Mouse (Mus musculus): ENCODE data around the gene Dop1a. TPM values are rescaled to one million over a fixed set of nuclear protein-coding genes. Genes with fewer than 3 reads are reported as not detected.

Dop1a gene
- 9.2 and 9.8 TPM in 2 replicates for polyA plus RNA-seq (2016; fragmentation: Nextera tagmentation; extraction: Ambion mirVana)

DNA sequence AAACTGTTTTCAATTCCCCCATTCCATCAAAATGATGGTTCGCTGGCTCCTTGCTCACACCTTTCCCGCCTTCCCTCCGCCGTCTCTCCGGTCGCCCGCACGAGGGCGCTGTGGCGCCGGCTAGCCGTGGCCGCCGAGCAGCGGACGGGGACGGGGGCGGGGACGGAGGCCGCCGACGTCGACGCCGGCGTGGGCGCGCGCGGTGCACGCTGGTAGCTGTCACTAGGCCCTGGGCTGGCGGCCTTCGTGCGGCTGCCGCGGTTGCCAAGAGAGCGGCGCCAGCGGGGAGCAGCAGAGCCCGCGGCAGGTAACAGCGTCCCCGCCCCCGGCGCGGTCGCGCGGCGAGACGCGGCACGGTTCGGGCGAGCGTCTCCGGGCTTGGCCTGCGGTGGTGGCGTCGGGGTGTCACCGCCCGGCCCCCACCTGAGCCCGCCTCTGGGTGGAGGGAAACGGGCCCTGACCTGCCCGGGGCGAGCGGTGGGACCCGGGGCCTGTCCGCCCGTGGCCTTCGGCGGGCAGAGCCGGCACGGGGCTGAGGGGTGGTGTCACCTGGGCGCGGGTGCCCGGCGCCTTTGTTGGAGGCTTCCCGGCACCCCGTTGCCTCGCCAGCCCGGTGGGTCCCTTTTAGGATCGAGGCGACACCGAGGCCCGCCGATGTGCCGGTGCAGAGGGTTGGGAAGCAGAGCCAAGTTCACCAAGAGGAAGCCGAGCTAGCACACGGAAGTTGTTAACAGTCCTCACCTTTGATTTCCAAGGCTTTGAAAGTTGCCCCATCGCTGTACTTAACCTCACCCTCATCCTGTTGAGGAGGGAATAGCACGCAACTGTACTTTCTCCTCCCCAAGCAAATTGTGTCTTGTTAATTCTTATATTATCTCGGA lies at the start of gene Dop1a:
Gene Dop1a, plus strand, starts transcription at position 165 of the 881 bp plus-strand sequence.
- peaks cover 20% of the 10 kb centered on the region for H3K27me3 ChIP-seq (ENCODE audit: poor library complexity, severe bottlenecking)
- H3K9me3 ChIP-seq: no peaks in the 10 kb centered on the region
- peak within 1 kb of the TSS; percentile 88 for H3K4me3 ChIP-seq
- WGBS: under 1% methylated on average over 93 of the region's 93 CpGs
- DNase-seq (ENCODE audit: extremely low spot score, low spot score): peak; percentile 86
- no peaks in the 10 kb centered on the region for H3K36me3 ChIP-seq (replicated peaks)
- H3K4me1 ChIP-seq: peaks cover 15% of the 10 kb centered on the region
- H3K27ac ChIP-seq: peak within 1 kb of the TSS; percentile 84

DNA sequence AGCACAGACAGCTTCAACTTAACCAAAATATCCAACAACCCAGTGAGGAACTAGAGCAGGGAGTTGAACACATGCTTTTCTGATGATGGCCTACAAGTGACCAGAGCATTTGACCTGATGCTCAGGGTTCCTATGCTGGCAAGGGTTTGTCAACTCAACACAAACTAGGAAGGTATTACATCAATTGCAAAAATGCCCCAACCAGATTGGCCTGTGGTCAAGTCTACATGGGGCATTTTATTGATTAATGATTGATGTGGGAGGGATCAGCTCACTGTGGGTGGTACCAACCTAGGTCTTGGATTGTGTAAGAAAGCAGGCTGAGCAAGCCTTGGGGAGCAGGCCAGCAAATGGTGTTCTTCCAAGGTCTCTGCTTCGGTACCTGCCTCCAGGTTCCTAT lies 49.0 kb upstream of the Dop1a start:
- WGBS: 78% methylated on average over 1 of the region's 1 CpGs
- Histone ChIP-seq H3K36me3 (replicated peaks) (no peaks in the 10 kb centered on the region), H3K27ac (no peak overlapping the region), H3K4me3 (no peak overlapping the region), H3K4me1 (no peaks in the 10 kb centered on the region), H3K9me3 (no peaks in the 10 kb centered on the region), H3K27me3 (ENCODE audit: poor library complexity, severe bottlenecking) (no peaks in the 10 kb centered on the region)
- DNase-seq (ENCODE audit: extremely low spot score, low spot score): no peak

GRCm38 (mm10) chr9:86419366-86419765 lies 47.6 kb upstream of the Dop1a start:
- Histone ChIP-seq H3K4me1 (no peaks in the 10 kb centered on the region), H3K36me3 (replicated peaks) (no peaks in the 10 kb centered on the region), H3K27ac (no peak overlapping the region), H3K9me3 (no peaks in the 10 kb centered on the region), H3K27me3 (ENCODE audit: poor library complexity, severe bottlenecking) (no peaks in the 10 kb centered on the region), H3K4me3 (no peak overlapping the region)
- 93% methylated on average over 6 of the region's 6 CpGs for WGBS
- DNase-seq (ENCODE audit: extremely low spot score, low spot score): no peak

- no peaks in the 10 kb centered on the region for H3K4me1 ChIP-seq
- WGBS: 87% methylated on average over 4 of the region's 4 CpGs
- H3K4me3 ChIP-seq: no peak overlapping the region
- no peak overlapping the region for H3K27ac ChIP-seq
- H3K27me3 ChIP-seq (ENCODE audit: poor library complexity, severe bottlenecking): no peaks in the 10 kb centered on the region
- H3K9me3 ChIP-seq: no peaks in the 10 kb centered on the region
- no peak for DNase-seq (ENCODE audit: extremely low spot score, low spot score)
- no peaks in the 10 kb centered on the region for H3K36me3 ChIP-seq (replicated peaks)
These were observed 43.6 kb upstream of the Dop1a start for GRCm38 (mm10) chr9:86423331-86423730.

DNA sequence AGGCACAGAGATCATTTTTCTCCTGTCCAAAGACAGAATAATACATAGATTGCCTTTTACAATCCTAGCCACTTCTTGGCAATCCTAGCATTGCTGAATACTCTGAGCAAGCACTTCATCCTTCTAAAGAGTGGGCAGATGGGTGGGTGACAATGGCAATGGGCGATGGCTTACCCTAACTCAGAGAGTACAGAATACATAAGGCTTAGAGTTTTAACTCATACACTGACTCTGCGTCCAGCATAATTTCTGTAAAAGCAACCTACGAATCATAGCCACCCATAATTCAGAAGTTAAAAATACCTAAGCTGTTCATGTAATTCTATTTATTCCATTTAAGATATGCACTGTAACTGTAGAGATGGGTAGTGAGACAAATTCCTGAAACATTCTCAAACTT lies 31.4 kb upstream of the Dop1a start:
- Histone ChIP-seq H3K36me3 (replicated peaks) (no peaks in the 10 kb centered on the region), H3K4me1 (peaks cover 8% of the 10 kb centered on the region; the same call in 1 of the 2 replicates), H3K27ac (no peak overlapping the region), H3K9me3 (no peaks in the 10 kb centered on the region), H3K4me3 (no peak overlapping the region), H3K27me3 (ENCODE audit: poor library complexity, severe bottlenecking) (no peaks in the 10 kb centered on the region)
- no peak for DNase-seq (ENCODE audit: extremely low spot score, low spot score)
- 97% methylated on average over 3 of the region's 3 CpGs for WGBS

DNA sequence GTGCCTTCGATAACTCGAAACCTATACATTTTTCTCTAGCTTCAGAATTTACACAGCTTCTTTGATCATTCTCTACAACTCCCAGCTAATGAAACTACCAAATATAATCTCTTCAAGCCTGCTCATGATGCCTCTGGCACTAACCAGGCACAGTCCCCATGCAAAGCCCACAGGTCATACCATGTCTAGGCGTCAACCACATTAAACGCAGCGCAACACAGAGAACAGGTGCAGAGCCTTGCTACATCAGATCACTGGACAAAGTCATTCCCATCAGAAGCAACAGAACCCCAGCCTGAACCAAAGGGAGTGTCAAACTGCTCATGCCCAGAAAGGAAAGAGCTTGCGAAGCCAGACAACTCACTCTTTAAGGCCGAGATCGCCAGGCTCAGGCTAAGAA lies 30.3 kb upstream of the Dop1a start:
- no peaks in the 10 kb centered on the region for H3K9me3 ChIP-seq
- H3K27ac ChIP-seq: no peak overlapping the region
- no peaks in the 10 kb centered on the region for H3K36me3 ChIP-seq (replicated peaks)
- no peak overlapping the region for H3K4me3 ChIP-seq
- H3K27me3 ChIP-seq (ENCODE audit: poor library complexity, severe bottlenecking): no peaks in the 10 kb centered on the region
- no peak for DNase-seq (ENCODE audit: extremely low spot score, low spot score)
- H3K4me1 ChIP-seq: peaks cover 8% of the 10 kb centered on the region; the same call in 1 of the 2 replicates
- WGBS: 97% methylated on average over 8 of the region's 8 CpGs

DNA sequence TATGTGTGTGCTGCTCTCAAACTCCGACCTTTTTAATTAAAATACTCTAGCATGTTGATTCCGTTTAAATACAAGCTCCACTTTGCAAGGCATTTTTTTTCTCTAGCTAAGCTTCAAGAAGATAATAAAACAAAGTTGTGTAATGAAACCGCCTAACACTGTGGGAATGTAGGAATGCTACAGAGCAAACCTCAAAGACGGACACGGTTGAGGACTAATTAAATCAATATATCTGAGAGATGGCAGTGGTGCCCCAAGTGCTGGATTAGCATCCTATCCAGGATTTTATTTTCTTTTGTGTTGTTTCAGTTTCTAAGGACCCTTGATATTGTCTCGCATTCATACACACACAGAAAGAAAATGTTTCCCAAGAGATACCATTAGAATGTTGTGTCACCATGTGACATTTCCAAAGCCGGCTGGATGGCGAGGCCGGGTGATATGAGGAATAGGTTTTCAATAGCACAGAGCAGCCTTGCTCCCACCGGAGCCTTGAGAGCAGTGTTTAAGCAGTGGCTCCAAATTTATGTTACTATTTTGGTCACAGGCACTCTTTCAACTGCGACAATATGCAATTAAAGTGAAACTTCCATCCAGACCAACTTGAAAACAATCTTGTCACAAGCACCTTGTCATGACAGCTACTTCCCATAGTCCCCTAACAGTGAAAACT lies 28.5 kb upstream of the Dop1a start:
- no peaks in the 10 kb centered on the region for H3K36me3 ChIP-seq (replicated peaks)
- no peak for DNase-seq (ENCODE audit: extremely low spot score, low spot score)
- no peaks in the 10 kb centered on the region for H3K27me3 ChIP-seq (ENCODE audit: poor library complexity, severe bottlenecking)
- H3K4me1 ChIP-seq: peaks cover 8% of the 10 kb centered on the region; the same call in 1 of the 2 replicates
- H3K9me3 ChIP-seq: no peaks in the 10 kb centered on the region
- H3K4me3 ChIP-seq: no peak overlapping the region
- no peak overlapping the region for H3K27ac ChIP-seq
- WGBS: 81% methylated on average over 11 of the region's 11 CpGs

DNA sequence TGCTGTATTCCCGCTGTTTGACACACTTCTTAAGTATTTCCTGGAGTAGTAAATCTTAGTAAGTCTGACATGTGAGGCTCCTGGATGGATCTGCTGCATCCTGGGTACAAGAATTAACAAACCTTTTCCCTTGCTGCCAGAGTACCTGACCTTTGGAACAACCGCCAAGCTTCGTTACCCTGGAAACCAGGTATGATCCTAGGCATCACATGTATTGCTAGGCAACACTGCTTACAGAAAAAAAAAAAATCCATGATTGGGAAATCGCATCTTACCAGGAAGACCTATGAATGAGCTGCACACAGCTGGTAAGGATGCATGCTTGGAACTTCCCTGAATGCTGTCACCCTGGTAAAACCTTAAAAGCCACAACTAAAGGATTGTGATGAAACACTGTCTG lies 24.7 kb upstream of the Dop1a start:
- Histone ChIP-seq H3K4me1 (peaks cover 8% of the 10 kb centered on the region; the same call in 1 of the 2 replicates), H3K36me3 (replicated peaks) (peaks cover 8% of the 10 kb centered on the region; the same call in 1 of the 2 replicates), H3K27me3 (ENCODE audit: poor library complexity, severe bottlenecking) (peaks cover 9% of the 10 kb centered on the region), H3K4me3 (no peak overlapping the region), H3K9me3 (no peaks in the 10 kb centered on the region), H3K27ac (no peak overlapping the region)
- 93% methylated on average over 4 of the region's 4 CpGs for WGBS
- DNase-seq (ENCODE audit: extremely low spot score, low spot score): no peak

DNA sequence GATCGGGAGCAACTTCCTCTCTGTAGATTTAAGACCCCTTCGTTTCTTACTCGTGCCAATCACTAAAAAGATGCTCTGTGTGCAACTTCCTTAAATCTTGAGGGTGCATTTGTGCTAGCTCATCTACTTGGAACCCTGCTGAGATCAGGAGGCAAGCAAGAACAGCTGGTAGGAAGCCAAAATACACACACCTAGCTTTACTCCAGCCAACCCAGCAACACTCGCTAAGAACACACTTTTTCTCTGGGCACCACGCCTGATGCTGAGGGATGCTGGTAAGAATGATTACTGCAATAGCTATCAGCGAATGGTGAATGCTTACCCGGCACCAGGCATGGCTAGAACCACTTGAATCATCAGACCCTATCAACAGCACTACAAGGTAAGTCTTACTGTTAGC lies 20.1 kb upstream of the Dop1a start:
- no peak for DNase-seq (ENCODE audit: extremely low spot score, low spot score)
- Histone ChIP-seq H3K4me1 (peaks cover 34% of the 10 kb centered on the region), H3K27ac (no peak overlapping the region), H3K27me3 (ENCODE audit: poor library complexity, severe bottlenecking) (peaks cover 43% of the 10 kb centered on the region), H3K4me3 (no peak overlapping the region), H3K9me3 (no peaks in the 10 kb centered on the region), H3K36me3 (replicated peaks) (peaks cover 8% of the 10 kb centered on the region; the same call in 1 of the 2 replicates)
- WGBS: 95% methylated on average over 7 of the region's 7 CpGs

DNA sequence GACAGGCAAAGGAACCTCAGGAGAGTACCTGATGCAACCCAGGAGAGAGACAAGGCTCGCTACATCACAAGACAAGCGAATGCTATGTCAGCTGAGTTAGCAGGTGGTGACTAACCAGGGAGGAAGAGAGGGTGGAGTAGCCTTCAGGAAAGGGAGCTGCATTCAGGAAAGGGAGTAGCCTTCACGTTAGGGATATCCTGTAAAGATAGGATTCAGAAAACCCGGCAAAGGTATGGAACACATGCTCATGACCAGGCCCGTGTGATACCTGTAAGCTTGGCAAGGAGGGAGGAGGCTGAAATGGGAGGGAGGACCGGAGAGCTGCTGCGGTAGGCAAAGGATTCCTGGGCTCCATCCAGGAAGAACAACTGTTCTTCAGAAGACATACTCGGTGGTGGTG lies 19.5 kb upstream of the Dop1a start:
- no peak for DNase-seq (ENCODE audit: extremely low spot score, low spot score)
- 88% methylated on average over 8 of the region's 8 CpGs for WGBS
- Histone ChIP-seq H3K4me1 (peaks cover 34% of the 10 kb centered on the region), H3K4me3 (no peak overlapping the region), H3K36me3 (replicated peaks) (peaks cover 8% of the 10 kb centered on the region; the same call in 1 of the 2 replicates), H3K27ac (no peak overlapping the region), H3K27me3 (ENCODE audit: poor library complexity, severe bottlenecking) (peaks cover 43% of the 10 kb centered on the region), H3K9me3 (no peaks in the 10 kb centered on the region)

- DNase-seq (ENCODE audit: extremely low spot score, low spot score): peak; percentile 88
- no peak overlapping the region for H3K27ac ChIP-seq
- H3K9me3 ChIP-seq: no peaks in the 10 kb centered on the region
- 7% methylated on average over 11 of the region's 11 CpGs for WGBS
- H3K27me3 ChIP-seq (ENCODE audit: poor library complexity, severe bottlenecking): peaks cover 43% of the 10 kb centered on the region
- peaks cover 34% of the 10 kb centered on the region for H3K4me1 ChIP-seq
- peaks cover 8% of the 10 kb centered on the region; the same call in 1 of the 2 replicates for H3K36me3 ChIP-seq (replicated peaks)
- H3K4me3 ChIP-seq: no peak overlapping the region
These were observed 17.4 kb upstream of the Dop1a start for GRCm38 (mm10) chr9:86449581-86449980.

DNA sequence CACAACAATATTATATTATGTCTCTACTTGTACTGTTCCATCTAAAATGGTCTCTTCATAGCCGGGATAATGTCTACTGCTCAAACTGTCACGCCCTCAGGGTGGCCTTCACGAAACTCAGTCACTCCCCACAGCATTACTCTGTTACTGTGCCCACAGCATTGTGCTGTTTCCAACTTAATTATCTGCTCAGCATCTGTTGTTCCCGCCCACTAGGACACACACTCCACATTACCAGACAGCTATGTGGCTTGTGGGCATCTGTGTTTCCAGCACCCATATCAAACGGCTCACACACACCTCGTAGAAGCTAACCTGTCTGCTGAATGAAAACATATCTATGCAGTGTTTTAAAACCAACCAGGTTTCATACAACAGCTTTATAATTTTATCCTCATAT lies 15.9 kb upstream of the Dop1a start:
- no peaks in the 10 kb centered on the region for H3K9me3 ChIP-seq
- H3K27me3 ChIP-seq (ENCODE audit: poor library complexity, severe bottlenecking): peaks cover 43% of the 10 kb centered on the region
- no peak overlapping the region for H3K4me3 ChIP-seq
- no peak overlapping the region for H3K27ac ChIP-seq
- no peaks in the 10 kb centered on the region for H3K36me3 ChIP-seq (replicated peaks)
- peaks cover 34% of the 10 kb centered on the region for H3K4me1 ChIP-seq
- DNase-seq (ENCODE audit: extremely low spot score, low spot score): no peak
- WGBS: 58% methylated on average over 6 of the region's 6 CpGs

- under 1% methylated on average over 13 of the region's 13 CpGs for WGBS
- DNase-seq (ENCODE audit: extremely low spot score, low spot score): peak; percentile 75
- H3K4me3 ChIP-seq: peak overlapping the region; percentile 24
These were observed 15.3 kb upstream of the Dop1a start for GRCm38 (mm10) chr9:86451617-86452016.

More at GRCm38 (mm10) chr9:86451617-86452016, 15.3 kb upstream of the Dop1a start:
- H3K36me3 ChIP-seq (replicated peaks): no peaks in the 10 kb centered on the region
- no peak overlapping the region for H3K27ac ChIP-seq
- peaks cover 40% of the 10 kb centered on the region for H3K27me3 ChIP-seq (ENCODE audit: poor library complexity, severe bottlenecking)
- no peaks in the 10 kb centered on the region for H3K9me3 ChIP-seq
- peaks cover 34% of the 10 kb centered on the region for H3K4me1 ChIP-seq

Data from forebrain, embryonic 10.5 days (tissue).